Mouse (Mus musculus): Measurements from ENCODE around the gene Wdtc1.

Wdtc1 gene

GRCm38 (mm10) chr4:133375812-133376577 lies 22.7 kb upstream of the Wdtc1 start:
- no peak for DNase-seq (ENCODE audit: extremely low spot score, low spot score)

- no peak for DNase-seq (ENCODE audit: extremely low spot score, low spot score)
These were observed 20.7 kb upstream of the Wdtc1 start for GRCm38 (mm10) chr4:133374011-133374410.

GRCm38 (mm10) chr4:133372278-133372665 lies 19.0 kb upstream of the Wdtc1 start:
- DNase-seq (ENCODE audit: extremely low spot score, low spot score), result no peak

- no peak for DNase-seq (ENCODE audit: extremely low spot score, low spot score)
These were observed 18.5 kb upstream of the Wdtc1 start for GRCm38 (mm10) chr4:133371621-133372277.

- DNase-seq (ENCODE audit: extremely low spot score, low spot score), result no peak
These were observed 17.3 kb upstream of the Wdtc1 start for GRCm38 (mm10) chr4:133370298-133371274.

- DNase-seq (ENCODE audit: extremely low spot score, low spot score), result peak; percentile 94
These were observed 16.4 kb upstream of the Wdtc1 start, which contains the start of gene Slc9a1 for GRCm38 (mm10) chr4:133369553-133370297. Gene Slc9a1, plus strand, starts transcription at chr4:133369706.

- no peak for DNase-seq (ENCODE audit: extremely low spot score, low spot score)
These were observed 1.4 kb upstream of the Wdtc1 start for GRCm38 (mm10) chr4:133354641-133355040.

- DNase-seq (ENCODE audit: extremely low spot score, low spot score), result no peak
These were observed 484 bp downstream of the Wdtc1 start for GRCm38 (mm10) chr4:133352797-133353196.

GRCm38 (mm10) chr4:133348051-133348775 lies 5.1 kb downstream of the Wdtc1 start:
- no peak for DNase-seq (ENCODE audit: extremely low spot score, low spot score)

GRCm38 (mm10) chr4:133347624-133348023 lies 5.7 kb downstream of the Wdtc1 start:
- no peak for DNase-seq (ENCODE audit: extremely low spot score, low spot score)

GRCm38 (mm10) chr4:133346577-133346976 lies 6.7 kb downstream of the Wdtc1 start:
- DNase-seq (ENCODE audit: extremely low spot score, low spot score), result no peak

GRCm38 (mm10) chr4:133345702-133346101 lies 7.6 kb downstream of the Wdtc1 start:
- DNase-seq (ENCODE audit: extremely low spot score, low spot score), result no peak

- DNase-seq (ENCODE audit: extremely low spot score, low spot score), result peak; percentile 34
These were observed 9.2 kb downstream of the Wdtc1 start for GRCm38 (mm10) chr4:133344112-133344511.

- no peak for DNase-seq (ENCODE audit: extremely low spot score, low spot score)
These were observed 13.1 kb downstream of the Wdtc1 start for GRCm38 (mm10) chr4:133340217-133340616.

- DNase-seq (ENCODE audit: extremely low spot score, low spot score), result peak; percentile 98
These were observed 14.0 kb downstream of the Wdtc1 start for GRCm38 (mm10) chr4:133339148-133339749.

GRCm38 (mm10) chr4:133338521-133339095 lies 14.7 kb downstream of the Wdtc1 start:
- no peak for DNase-seq (ENCODE audit: extremely low spot score, low spot score)

GRCm38 (mm10) chr4:133337833-133338520 lies 15.3 kb downstream of the Wdtc1 start:
- DNase-seq (ENCODE audit: extremely low spot score, low spot score), result peak; percentile 16

GRCm38 (mm10) chr4:133333306-133333705 lies 20.0 kb downstream of the Wdtc1 start:
- DNase-seq (ENCODE audit: extremely low spot score, low spot score), result no peak

- no peak for DNase-seq (ENCODE audit: extremely low spot score, low spot score)
These were observed 23.0 kb downstream of the Wdtc1 start for GRCm38 (mm10) chr4:133330296-133330695.

Data from neural tube, embryonic 10.5 days (tissue).